Mouse (Mus musculus): Measurements from ENCODE around the gene Mpped1.

Gene Mpped1

GRCm38 (mm10) chr15:83779387-83779786 is at the start of gene Mpped1:
Gene Mpped1 (plus strand): TSS chr15:83779467.
- no peak for DNase-seq (ENCODE audit: low spot score in 2 of 2)

- DNase-seq (ENCODE audit: low spot score in 2 of 2) = peak; percentile 48 to 56
These were observed 38.4 kb upstream of the Mpped1 start for GRCm38 (mm10) chr15:83740676-83741422.

GRCm38 (mm10) chr15:83742018-83742417 is 37.2 kb upstream of the Mpped1 start:
- no peak for DNase-seq (ENCODE audit: low spot score in 2 of 2)

- peak; percentile 82 to 88 for DNase-seq (ENCODE audit: low spot score in 2 of 2)
These were observed 33.0 kb upstream of the Mpped1 start for GRCm38 (mm10) chr15:83746311-83746710.

GRCm38 (mm10) chr15:83748986-83749385 is 30.3 kb upstream of the Mpped1 start:
- no peak for DNase-seq (ENCODE audit: low spot score in 2 of 2)

- no peak for DNase-seq (ENCODE audit: low spot score in 2 of 2)
These were observed 29.8 kb upstream of the Mpped1 start for GRCm38 (mm10) chr15:83749436-83749835.

GRCm38 (mm10) chr15:83756742-83757141 is 22.5 kb upstream of the Mpped1 start:
- peak in 1 of 2 experiments; percentile 59 for DNase-seq (ENCODE audit: low spot score in 2 of 2)

GRCm38 (mm10) chr15:83758958-83759357 is 20.3 kb upstream of the Mpped1 start:
- no peak for DNase-seq (ENCODE audit: low spot score in 2 of 2)

GRCm38 (mm10) chr15:83760683-83761082 is 18.6 kb upstream of the Mpped1 start:
- peak; percentile 64 to 74 for DNase-seq (ENCODE audit: low spot score in 2 of 2)

GRCm38 (mm10) chr15:83761512-83761911 is 17.8 kb upstream of the Mpped1 start:
- peak in 1 of 2 experiments; percentile 26 for DNase-seq (ENCODE audit: low spot score in 2 of 2)

- DNase-seq (ENCODE audit: low spot score in 2 of 2) = no peak
These were observed 13.8 kb upstream of the Mpped1 start for GRCm38 (mm10) chr15:83765388-83766029.

GRCm38 (mm10) chr15:83771346-83772053 is 7.8 kb upstream of the Mpped1 start:
- no peak for DNase-seq (ENCODE audit: low spot score in 2 of 2)

- DNase-seq (ENCODE audit: low spot score in 2 of 2) = peak; percentile 79 to 85
These were observed 6.8 kb upstream of the Mpped1 start for GRCm38 (mm10) chr15:83772460-83772859.

GRCm38 (mm10) chr15:83772953-83773352 is 6.3 kb upstream of the Mpped1 start:
- DNase-seq (ENCODE audit: low spot score in 2 of 2) = peak; percentile 79 to 87

GRCm38 (mm10) chr15:83774922-83775321 is 4.3 kb upstream of the Mpped1 start:
- DNase-seq (ENCODE audit: low spot score in 2 of 2) = no peak

- DNase-seq (ENCODE audit: low spot score in 2 of 2) = peak in 1 of 2 experiments; percentile 69
These were observed 2.8 kb upstream of the Mpped1 start for GRCm38 (mm10) chr15:83776265-83777000.

GRCm38 (mm10) chr15:83777476-83777875 is 1.8 kb upstream of the Mpped1 start:
- DNase-seq (ENCODE audit: low spot score in 2 of 2) = no peak

GRCm38 (mm10) chr15:83779855-83780740 is 831 bp downstream of the Mpped1 start:
- no peak for DNase-seq (ENCODE audit: low spot score in 2 of 2)

- DNase-seq (ENCODE audit: low spot score in 2 of 2) = peak; percentile 66 to 75
These were observed 2.0 kb downstream of the Mpped1 start for GRCm38 (mm10) chr15:83781304-83781703.

- no peak for DNase-seq (ENCODE audit: low spot score in 2 of 2)
These were observed 3.0 kb downstream of the Mpped1 start for GRCm38 (mm10) chr15:83782284-83782683.

GRCm38 (mm10) chr15:83784772-83785171 is 5.5 kb downstream of the Mpped1 start:
- peak; percentile 82 to 85 for DNase-seq (ENCODE audit: low spot score in 2 of 2)

Data from right cerebral cortex, postnatal 10 days (tissue).